Mouse (Mus musculus) retina, postnatal 7 days (tissue): ENCODE measurements around the gene Sp2.

ENCODE experiments used
- DNase-seq: peaks from one replicate; pipeline ENCODE4 v3.0.0-alpha.2; 2012; ENCODE audit warnings: low read depth, low spot score

Sp2 gene

GRCm38 (mm10) chr11:96970341-96970740 is 12.4 kb downstream of the Sp2 start:
- DNase-seq, result no peak

DNA sequence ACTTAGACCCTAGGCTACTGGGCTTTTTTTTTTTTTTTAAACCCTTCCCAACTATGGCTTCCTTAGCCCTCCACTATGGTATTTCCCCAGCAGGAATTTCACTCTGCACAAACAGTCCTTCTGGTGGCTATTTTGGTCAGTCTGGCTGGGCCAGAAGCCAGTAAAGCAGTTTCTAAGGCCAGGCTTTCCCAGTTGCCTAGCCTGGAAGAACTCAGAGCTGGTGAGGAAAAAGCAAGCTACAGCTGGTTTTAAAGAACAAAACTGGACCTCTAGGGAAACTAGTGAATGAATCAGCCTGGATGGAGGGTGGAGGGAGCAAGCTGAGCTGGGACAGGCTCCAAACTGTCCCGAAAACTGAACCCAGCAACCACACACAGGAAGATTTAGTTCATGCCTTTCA is 13.0 kb downstream of the Sp2 start:
- DNase-seq, result no peak

- DNase-seq, result no peak
Observed at GRCm38 (mm10) chr11:96969280-96969722, 13.5 kb downstream of the Sp2 start.

GRCm38 (mm10) chr11:96968476-96968875 is 14.3 kb downstream of the Sp2 start:
- DNase-seq, result no peak

- DNase-seq, result no peak
Observed at GRCm38 (mm10) chr11:96967544-96968269, 15.1 kb downstream of the Sp2 start.

DNA sequence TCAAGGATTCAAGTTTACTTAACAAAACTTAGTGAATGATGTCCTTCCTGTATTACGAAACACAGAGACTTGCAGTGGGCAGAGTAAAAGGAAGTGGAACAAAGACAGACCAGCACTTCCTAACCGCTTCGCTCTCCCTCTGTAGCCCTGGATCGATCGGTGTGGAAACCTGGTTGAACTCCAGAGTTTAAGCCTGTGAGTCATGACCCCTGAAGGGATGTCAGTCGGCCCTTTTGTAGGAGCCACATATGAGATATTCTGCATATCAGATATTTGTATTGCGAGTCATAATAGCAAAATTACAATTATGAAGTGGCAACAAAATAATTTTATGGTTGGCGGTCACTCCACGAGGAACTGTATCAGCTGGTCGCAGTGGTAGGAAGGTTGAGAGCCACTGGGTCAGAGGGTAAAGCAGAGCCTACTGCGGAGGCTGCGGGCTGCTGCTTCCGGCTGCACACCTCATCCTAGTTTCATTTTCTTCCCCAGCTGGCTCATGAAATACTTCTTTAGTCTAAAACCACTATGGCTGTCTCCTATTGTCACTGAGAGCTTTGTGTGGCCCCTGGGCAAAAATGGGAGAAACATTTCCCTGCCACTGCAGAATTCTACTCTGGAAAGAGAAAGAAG is 15.7 kb downstream of the Sp2 start:
- no peak for DNase-seq

DNA sequence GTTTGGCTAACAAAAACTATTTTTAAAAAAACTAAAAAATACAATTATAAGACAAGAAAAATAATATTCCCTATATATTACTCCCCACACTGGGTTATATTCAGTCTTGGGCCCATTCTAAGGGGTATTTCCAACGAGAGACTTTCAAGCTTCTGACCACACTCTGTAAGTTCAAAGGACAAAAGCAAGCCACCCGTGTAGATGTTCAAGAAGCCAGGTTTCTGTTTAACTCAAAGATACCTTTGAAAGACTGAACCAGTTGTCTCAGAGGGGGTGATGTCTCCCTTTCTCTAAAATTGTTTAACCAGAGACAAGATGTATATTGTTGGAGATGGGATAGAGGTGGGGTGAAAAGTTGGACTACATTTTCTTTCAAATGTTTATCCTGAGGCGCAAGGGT is 16.6 kb downstream of the Sp2 start:
- DNase-seq, result no peak

- DNase-seq, result peak; percentile 66
Observed at GRCm38 (mm10) chr11:96963580-96963979, 19.2 kb downstream of the Sp2 start.

GRCm38 (mm10) chr11:96957061-96957805 is 25.5 kb downstream of the Sp2 start:
- no peak for DNase-seq

DNA sequence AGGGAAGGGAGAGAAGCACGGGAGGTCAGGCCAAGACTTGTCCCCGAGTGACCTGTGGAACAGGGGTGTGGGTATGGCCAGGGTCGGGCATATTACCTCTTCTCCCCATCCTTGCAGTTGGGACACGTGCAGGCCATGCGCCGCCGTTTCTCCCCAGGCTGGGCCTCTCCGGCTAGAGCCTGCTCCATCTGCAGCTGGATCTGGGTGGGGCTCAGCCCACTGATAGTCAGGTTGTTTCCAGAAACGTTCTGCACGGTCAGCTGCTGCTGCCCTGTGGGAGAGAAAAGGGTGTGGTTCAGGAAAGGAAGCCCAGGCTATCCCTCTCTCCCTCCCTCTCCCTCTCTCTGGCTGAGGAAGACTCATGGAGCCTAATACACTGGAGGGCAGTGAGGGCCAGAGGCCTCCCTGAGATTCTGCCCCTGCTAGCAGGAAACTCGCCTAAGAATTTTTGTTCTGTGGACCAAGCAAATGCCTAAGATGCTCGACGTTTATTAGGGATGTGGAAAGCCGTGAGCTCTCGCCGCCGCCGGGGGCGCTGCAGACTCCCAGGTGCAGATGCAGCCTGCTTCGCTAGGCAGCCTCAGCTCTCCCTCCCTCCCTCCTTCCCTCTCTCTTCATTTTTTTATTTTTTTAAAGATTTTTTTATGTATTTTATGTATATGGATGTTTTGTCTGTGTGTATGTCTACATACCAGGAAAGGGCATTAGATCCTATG is 26.6 kb downstream of the Sp2 start:
- no peak for DNase-seq

GRCm38 (mm10) chr11:96955094-96955493 is 27.7 kb downstream of the Sp2 start:
- no peak for DNase-seq

DNA sequence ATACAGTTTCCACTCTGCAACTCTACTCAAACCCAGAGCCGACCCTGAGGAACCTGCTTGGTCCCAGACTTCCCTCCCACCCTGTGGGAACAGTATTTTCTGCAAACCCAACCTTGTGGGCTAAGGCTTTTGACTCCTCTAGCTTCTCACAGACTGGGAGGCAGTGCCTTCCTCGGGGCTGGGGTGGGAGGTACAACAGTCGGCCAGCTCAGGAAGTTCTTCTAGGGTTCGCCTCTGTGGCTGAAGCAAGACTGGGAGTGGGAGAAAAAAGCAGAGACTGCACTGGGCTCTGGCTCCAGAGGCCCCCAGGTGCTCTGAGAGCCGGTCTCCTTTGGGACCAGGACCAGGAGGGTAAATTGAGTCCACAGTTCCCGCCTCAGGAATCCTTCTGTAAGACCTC is 29.9 kb downstream of the Sp2 start:
- no peak for DNase-seq

- no peak for DNase-seq
Observed at GRCm38 (mm10) chr11:96952426-96952825, 30.3 kb downstream of the Sp2 start.

DNA sequence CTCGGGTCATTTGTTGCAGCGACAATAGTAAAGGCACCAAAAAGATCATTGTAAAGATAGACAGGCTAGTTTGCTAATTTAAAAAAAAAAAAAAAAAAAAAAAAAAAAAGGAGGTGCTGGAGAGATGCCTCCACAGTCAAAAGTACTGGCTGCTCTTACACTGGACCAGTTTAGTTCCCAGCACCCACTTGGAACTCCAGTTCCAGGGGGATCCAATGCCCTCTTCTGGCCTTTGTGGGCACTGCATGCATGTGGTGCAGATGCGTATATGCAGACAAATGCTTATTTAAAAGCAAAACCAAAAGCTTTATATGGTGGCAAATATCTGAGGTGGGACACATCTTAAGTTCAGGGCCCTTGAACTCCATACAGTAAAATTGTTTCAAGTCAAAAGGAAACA is 32.0 kb downstream of the Sp2 start:
- DNase-seq, result no peak

DNA sequence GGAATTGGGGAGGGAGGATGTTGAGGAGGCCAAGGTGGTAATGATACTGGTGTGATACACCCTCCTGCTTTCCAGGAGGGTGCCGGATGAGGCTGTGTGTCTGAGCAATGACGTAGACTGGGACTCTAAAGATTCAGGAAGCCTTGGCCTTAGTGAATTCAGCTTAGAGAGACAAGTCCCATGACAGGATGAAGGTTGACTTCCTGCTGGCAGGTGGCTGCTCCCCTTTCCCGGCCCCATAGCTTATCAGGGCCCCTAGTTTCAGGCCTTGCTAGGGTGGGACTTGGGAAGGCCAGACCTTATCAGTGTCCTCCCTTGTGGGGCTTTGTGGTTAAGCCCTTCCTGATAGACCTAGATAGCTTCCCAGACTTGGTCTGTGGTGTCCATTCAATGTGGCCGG is 34.9 kb downstream of the Sp2 start:
- DNase-seq, result no peak

DNA sequence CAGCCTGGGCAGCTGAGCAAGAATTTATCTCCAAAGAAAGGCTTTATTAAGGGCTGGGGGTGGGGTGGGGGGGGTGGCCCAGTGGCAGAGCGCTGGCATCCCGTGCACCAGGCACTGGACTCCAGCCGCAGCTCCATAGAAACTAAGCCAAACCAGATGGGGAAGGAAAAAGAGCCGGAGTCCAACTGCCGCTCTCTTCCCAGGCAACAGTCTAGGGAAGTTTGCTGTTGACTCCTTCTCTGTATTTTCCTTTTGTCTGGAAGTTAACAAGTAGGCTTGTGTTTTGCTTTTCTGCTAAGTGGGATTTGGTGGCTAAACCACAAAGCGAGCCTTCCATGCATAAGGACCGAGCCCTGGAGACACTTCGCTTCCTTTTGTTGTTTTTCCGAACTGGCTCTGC is 36.3 kb downstream of the Sp2 start:
- DNase-seq, result no peak

DNA sequence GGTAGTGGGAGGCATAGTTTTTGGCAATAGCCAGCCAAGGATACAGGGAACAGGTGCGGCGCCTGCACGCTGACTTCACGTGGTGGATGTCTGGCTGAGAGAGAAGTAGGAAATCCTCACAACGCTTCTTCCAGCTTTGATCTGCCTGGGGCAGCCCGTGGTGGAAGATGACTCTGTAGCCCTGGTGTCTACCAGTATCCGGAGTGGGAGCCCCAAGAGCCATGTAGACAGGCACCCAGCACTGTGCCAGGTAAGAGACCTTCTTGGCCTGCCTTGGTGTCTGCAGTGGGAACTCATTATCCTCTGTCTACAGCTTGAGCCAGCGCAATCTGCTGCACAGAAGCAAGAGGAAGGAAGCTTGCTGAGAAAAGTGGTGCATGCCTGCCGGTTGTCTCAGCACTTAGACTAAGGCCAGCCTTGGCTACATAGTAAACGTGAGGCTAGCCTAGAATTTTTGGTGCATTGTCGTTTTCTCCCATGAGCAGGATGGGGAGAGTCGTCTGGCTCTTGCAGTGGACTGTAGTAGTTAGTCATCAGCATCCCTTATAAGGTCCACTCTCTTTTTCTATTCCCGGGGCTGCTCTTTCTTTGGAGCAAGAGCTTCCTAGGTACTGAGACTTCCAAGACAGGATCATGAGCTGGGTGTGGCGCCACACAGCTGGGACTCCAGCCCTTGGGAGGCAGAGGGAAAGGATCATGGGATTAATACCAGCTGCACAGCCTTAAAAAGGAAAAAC is 37.7 kb downstream of the Sp2 start:
- DNase-seq, result no peak

DNA sequence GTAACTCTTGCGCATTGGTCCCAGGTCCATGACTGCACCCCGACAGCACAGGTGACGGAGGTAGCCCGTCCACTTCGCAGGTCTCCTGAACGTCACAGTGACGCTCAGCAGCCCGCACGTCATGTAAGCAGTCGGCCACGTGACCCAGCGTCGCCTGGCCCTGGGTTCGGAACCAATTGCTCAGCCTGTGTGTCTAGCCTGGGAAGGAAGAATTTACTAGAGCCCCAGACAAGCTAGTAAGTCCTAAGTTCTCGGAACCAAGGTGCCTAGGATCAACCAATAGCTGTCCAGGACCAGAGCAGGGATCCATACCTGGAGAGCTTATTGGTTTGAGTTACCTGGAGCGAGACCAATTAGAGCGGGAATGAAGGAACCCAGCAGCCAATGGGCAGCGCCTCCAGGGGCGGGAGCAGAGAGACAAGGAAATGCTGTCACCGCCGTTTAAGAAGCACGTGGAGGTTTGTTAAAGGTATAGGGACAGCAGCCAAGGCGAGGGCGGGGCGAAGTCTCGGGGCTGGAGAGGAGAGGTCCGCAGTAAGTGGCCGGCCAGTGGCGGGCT is 38.9 kb downstream of the Sp2 start, which contains the start of gene Pnpo:
Gene Pnpo (minus strand): TSS at position 241 of the 559 bp plus-strand sequence.
- DNase-seq, result peak; percentile 87

DNA sequence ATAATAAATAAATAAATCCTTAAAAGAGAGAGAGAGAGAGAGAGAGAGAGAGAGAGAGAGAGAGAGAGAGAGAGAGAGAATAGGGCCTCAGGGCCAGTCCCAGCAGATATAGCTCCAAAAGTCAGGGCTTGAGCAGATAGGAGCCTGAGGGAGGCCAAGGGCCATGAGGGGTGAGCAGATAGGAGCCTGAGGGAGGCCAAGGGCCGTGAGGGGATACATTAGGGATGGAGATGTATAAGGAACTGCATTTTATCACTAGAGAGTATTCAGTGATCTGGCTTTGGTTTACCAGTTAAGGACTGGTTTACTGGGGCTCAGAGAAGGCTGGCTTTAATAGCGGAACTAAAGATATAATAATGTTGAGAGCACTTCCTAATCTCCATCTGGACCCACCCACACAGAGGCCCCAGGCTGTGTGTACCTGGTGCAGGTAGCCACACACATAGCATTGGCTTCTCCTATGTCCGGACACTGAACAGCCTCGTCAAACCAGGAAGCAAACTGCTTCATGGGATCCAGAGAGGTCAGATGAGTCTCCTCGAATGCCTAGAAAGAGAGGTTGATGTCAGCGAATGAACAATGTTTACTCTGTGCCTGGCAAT is 40.7 kb downstream of the Sp2 start:
- no peak for DNase-seq
